8 mouse cellular contexts compared by ENCODE assay signal in the genomic region with DNA sequence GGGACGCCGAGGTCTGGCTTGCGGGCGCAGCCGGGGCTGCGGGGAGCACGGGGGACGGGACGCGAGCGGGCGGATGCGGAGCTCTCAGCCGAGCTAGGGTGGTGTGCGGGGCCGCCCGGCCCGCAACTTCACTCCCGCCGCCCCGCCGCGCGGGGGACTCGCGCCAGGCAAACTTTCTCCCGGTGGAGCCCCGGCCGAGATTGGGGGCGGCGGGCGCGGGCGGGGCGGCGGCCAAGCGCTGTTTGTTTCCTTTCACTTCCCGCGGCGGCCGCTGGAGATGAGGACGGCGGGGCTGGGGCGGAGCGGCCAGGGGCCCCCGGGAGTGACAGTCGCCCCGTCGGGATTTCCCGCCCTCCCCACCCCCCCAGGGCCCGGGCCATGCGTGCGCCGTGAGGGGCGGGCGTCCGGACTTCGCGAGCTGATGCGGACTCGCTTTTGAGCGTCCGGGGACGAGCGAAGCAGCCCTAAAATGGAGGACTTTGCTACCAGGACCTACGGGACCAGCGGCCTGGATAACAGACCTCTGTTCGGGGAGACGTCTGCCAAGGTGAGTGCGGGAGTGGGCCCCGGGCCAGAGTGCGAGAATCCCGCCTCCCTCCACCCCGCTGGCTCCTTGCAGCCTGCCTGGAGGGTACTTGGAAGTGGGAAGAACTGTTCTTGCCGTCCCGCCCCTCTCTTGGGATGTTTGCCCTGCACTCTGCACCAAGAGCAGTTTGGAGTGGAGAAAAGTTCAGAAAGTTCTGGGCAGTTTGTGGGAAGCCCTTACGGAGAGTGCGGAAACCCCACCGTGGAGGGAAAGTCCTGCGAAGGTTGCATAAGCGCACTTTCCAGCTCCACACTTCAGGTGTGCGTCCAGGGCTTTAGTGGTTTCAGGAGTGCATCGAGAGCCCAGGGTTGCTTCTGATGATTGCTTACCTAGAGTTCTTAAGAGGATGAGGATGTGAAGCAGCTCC. TPM values are rescaled to one million over a fixed set of nuclear protein-coding genes. Genes with fewer than 3 reads are reported as not detected.
DNase-seq lines count a peak whose midpoint lies in the region; ATAC-seq and TF ChIP-seq lines count a peak whose summit lies in the region.

No protein-coding gene starts in this region.

- peak overlapping the region; percentile 87 for H3K4me2 ChIP-seq in embryonic facial prominence, embryonic 12.5 days (replicated peaks)
- peak overlapping the region; percentile 97 for H3K4me2 ChIP-seq in heart, embryonic 13.5 days
- H3K4me2 ChIP-seq in kidney, postnatal 0 days (ENCODE audit: low read length), result peak overlapping the region; percentile 68

- peak overlapping the region; percentile 84 for H3K4me3 ChIP-seq in G1E (ENCODE audit: low read depth, low read length)
- peak overlapping the region; percentile 85 for H3K4me3 ChIP-seq in embryonic facial prominence, embryonic 12.5 days
- peak overlapping the region; percentile 94 for H3K4me3 ChIP-seq in heart, embryonic 13.5 days
- H3K4me3 ChIP-seq in kidney, postnatal 0 days (replicated peaks; ENCODE audit: low read depth, low read length), result peak overlapping the region; percentile 95

- no peak for TF ChIP-seq CTCF in G1E (IDR thresholded peaks at IDR 0.05; ENCODE audit: low read depth, low read length)
- no peak for TF ChIP-seq CTCF in kidney, postnatal 0 days (IDR thresholded peaks at IDR 0.05; ENCODE audit: low read depth)

- peaks cover 15% of the 10 kb centered on the region for H3K4me1 ChIP-seq in G1E (ENCODE audit: insufficient read depth, low read depth, low read length)
- H3K4me1 ChIP-seq in embryonic facial prominence, embryonic 12.5 days, result 0 out of 2 replicates have a peak, but pooled peaks cover 5% of the 10 kb centered on the region
- H3K4me1 ChIP-seq in heart, embryonic 13.5 days, result peaks cover 12% of the 10 kb centered on the region
- 0 out of 2 replicates have a peak, but pooled peaks cover 7% of the 10 kb centered on the region for H3K4me1 ChIP-seq in kidney, postnatal 0 days (replicated peaks; ENCODE audit: insufficient read depth, low read length)

- DNase-seq in G1E (ENCODE audit: low spot score), result peak; percentile 20
- DNase-seq in adrenal gland, postnatal 4 days (ENCODE audit: low spot score in 2 of 2), result peak; percentile 26 to 48
- DNase-seq in kidney, postnatal 0 days (ENCODE audit: low spot score), result peak; percentile 55
- DNase-seq in lung, postnatal 4 days, result peak; percentile 86 to 92
- peak; percentile 55 for DNase-seq in retina, embryonic 14.5 days (ENCODE audit: low spot score)

- peaks cover 5% of the 10 kb centered on the region for H3K9me3 ChIP-seq in G1E (replicated peaks)
- no peaks in the 10 kb centered on the region for H3K9me3 ChIP-seq in embryonic facial prominence, embryonic 12.5 days
- 0 out of 2 replicates have a peak, but pooled peaks cover 5% of the 10 kb centered on the region for H3K9me3 ChIP-seq in heart, embryonic 13.5 days
- no peaks in the 10 kb centered on the region for H3K9me3 ChIP-seq in kidney, postnatal 0 days (replicated peaks; ENCODE audit: low read length)

- peak overlapping the region; percentile 74 for H3K9ac ChIP-seq in embryonic facial prominence, embryonic 12.5 days
- peak overlapping the region; percentile 91 for H3K9ac ChIP-seq in heart, embryonic 13.5 days
- H3K9ac ChIP-seq in kidney, postnatal 0 days (ENCODE audit: low read depth, low read length), result peak overlapping the region; percentile 92

- no peak overlapping the region for H3K27ac ChIP-seq in embryonic facial prominence, embryonic 12.5 days
- peak overlapping the region; percentile 50; the same call in 1 of the 2 replicates for H3K27ac ChIP-seq in heart, embryonic 13.5 days (replicated peaks)
- H3K27ac ChIP-seq in kidney, postnatal 0 days, result peak overlapping the region; percentile 82

- H3K27me3 ChIP-seq in G1E (ENCODE audit: insufficient read depth, low read length), result peaks cover 33% of the 10 kb centered on the region
- peaks cover 14% of the 10 kb centered on the region for H3K27me3 ChIP-seq in embryonic facial prominence, embryonic 12.5 days
- H3K27me3 ChIP-seq in heart, embryonic 13.5 days (replicated peaks), result peaks cover 28% of the 10 kb centered on the region
- no peaks in the 10 kb centered on the region for H3K27me3 ChIP-seq in kidney, postnatal 0 days (ENCODE audit: insufficient read depth, low read length)

- ATAC-seq in G1E (ENCODE audit: extremely low read depth, insufficient number of reproducible peaks, low FRiP score, poor library complexity, severe bottlenecking), result no peak; the same call in 1 of the 2 replicates
- ATAC-seq in embryonic facial prominence, embryonic 12.5 days (ENCODE audit: insufficient number of reproducible peaks, insufficient read depth, low FRiP score, low TSS enrichment), result peak; percentile 66; the same call in 1 of the 2 replicates
- ATAC-seq in heart, embryonic 13.5 days (ENCODE audit: extremely low read depth, insufficient number of reproducible peaks, low FRiP score, low TSS enrichment), result peak; percentile 65; the same call in 1 of the 2 replicates
- peak; percentile 80 for ATAC-seq in kidney, postnatal 0 days (replicated peaks; ENCODE audit: low FRiP score, low read depth)
- no peak for ATAC-seq in erythroid progenitor cell, adult 5-6 weeks (replicated peaks; ENCODE audit: low FRiP score, poor library complexity, severe bottlenecking)

- WGBS in embryonic facial prominence, embryonic 12.5 days, result under 1% methylated on average over 71 of the region's 83 CpGs
- under 1% methylated on average over 63 of the region's 83 CpGs for WGBS in heart, embryonic 13.5 days
- WGBS in kidney, postnatal 0 days, result 2% methylated on average over 67 of the region's 83 CpGs

- H3K36me3 ChIP-seq in G1E (replicated peaks), result no peaks in the 10 kb centered on the region
- H3K36me3 ChIP-seq in embryonic facial prominence, embryonic 12.5 days, result no peaks in the 10 kb centered on the region
- no peaks in the 10 kb centered on the region for H3K36me3 ChIP-seq in heart, embryonic 13.5 days
- no peaks in the 10 kb centered on the region for H3K36me3 ChIP-seq in kidney, postnatal 0 days (ENCODE audit: insufficient read depth, low read length)

RNA-seq across cellular contexts. Expression of a gene that starts 0.7 kb away (rescaled TPM):
- total RNA-seq in G1E (2014; fragmentation: Nextera tagmentation) (0.97 and 2.0 TPM in 2 replicates), G1E (2017) (2.6 and 3.2 TPM in 2 replicates)
- polyA plus RNA-seq in G1E (2012), result 0.68 and 0.87 TPM in 2 replicates
- total RNA-seq in adrenal gland, postnatal 4 days (2021), result 10 to 100 TPM; 38.3 TPM
- polyA plus RNA-seq in embryonic facial prominence, embryonic 12.5 days (2016; fragmentation: Nextera tagmentation; extraction: Ambion mirVana), result 16.1 and 18.8 TPM in 2 replicates
- polyA plus RNA-seq in heart, embryonic 13.5 days (2015; fragmentation: Nextera tagmentation; extraction: Ambion mirVana), result 9.3 and 9.7 TPM in 2 replicates
- 47.5 and 50.4 TPM in 2 replicates for polyA plus RNA-seq in kidney, postnatal 0 days (2015; fragmentation: Nextera tagmentation; extraction: Ambion mirVana)
- total RNA-seq in erythroid progenitor cell, adult 5-6 weeks (2015; ENCODE audit: low replicate concordance), result 16.9 and 19.7 TPM in 2 replicates
- total RNA-seq in erythroid progenitor cell, adult 5-6 weeks (2017; ENCODE audit: low replicate concordance), result 3.2 and 4.1 TPM in 2 replicates

Comparison
In these comparisons a context has a peak if more than half of its experiments do, and no peak if none do; other contexts are left out.
1. ATAC-seq: peak in embryonic facial prominence, embryonic 12.5 days (single experiment), heart, embryonic 13.5 days (single experiment) and kidney, postnatal 0 days (single experiment); none in G1E (single experiment) and erythroid progenitor cell, adult 5-6 weeks (single experiment).
2. DNase-seq: peak in every context shown above with its lines; median percentile 89 in lung, postnatal 4 days; 55 in kidney, postnatal 0 days; 55 in retina, embryonic 14.5 days; 37 in adrenal gland, postnatal 4 days; 20 in G1E.
3. Peak in every context shown above with its lines, with median percentiles within 50 percentile points of each other: H3K4me3 ChIP-seq, H3K4me2 ChIP-seq and H3K9ac ChIP-seq.